Mouse (Mus musculus) limb, embryonic 12.5 days (tissue): ENCODE data around the gene Arntl. TPM values are rescaled to one million over a fixed set of nuclear protein-coding genes. Genes with fewer than 3 reads are reported as not detected.

Experiments used
- ATAC-seq: fragments of 200-750 bp; cut with Nextera tagmentation; 2 replicates; pipeline ENCODE4 v1.8.0; 2017; ENCODE audit warnings: low read depth, moderate TSS enrichment; ENCODE audit not compliant: insufficient number of reproducible peaks, insufficient read depth, low FRiP score, low TSS enrichment
- H3K27ac ChIP-seq: fragments of 300-500 bp; sonication (generic); 2 replicates; pipeline ENCODE4 v1.5.1; 2016; ENCODE audit warnings: mild to moderate bottlenecking, moderate library complexity
- H3K27me3 ChIP-seq: fragments of 300-500 bp; sonication (generic); 2 replicates; pipeline ENCODE4 v1.6.1; 2016; ENCODE audit warnings: mild to moderate bottlenecking, moderate library complexity
- H3K36me3 ChIP-seq: fragments of 300-500 bp; sonication (generic); 2 replicates; pipeline ENCODE4 v1.6.1; 2016; ENCODE audit warnings: mild to moderate bottlenecking, moderate library complexity
- H3K4me1 ChIP-seq: fragments of 300-500 bp; sonication (generic); replicated peaks from 2 replicates; pipeline ENCODE4 v1.6.1; 2016
- H3K4me2 ChIP-seq: fragments of 300-500 bp; sonication (generic); 2 replicates; pipeline ENCODE4 v1.6.1; 2016; ENCODE audit warnings: mild to moderate bottlenecking, moderate library complexity
- H3K4me3 ChIP-seq: fragments of 300-500 bp; sonication (generic); replicated peaks from 2 replicates; pipeline ENCODE4 v1.5.1; 2016; ENCODE audit warnings: mild to moderate bottlenecking
- H3K9ac ChIP-seq: fragments of 300-500 bp; sonication (generic); replicated peaks from 2 replicates; pipeline ENCODE4 v1.6.1; 2016; ENCODE audit warnings: mild to moderate bottlenecking, moderate library complexity
- H3K9me3 ChIP-seq: fragments of 300-500 bp; sonication (generic); 2 replicates; pipeline ENCODE4 v1.6.1; 2016; ENCODE audit warnings: mild to moderate bottlenecking, moderate library complexity
- WGBS: fragments of 180-500 bp; shearing (Covaris S2); methylation state at CpG from one replicate; pipeline ENCODE4 v1.1.7; 2016; 5-methylcytosine and 5-hydroxymethylcytosine counted together
- polyA plus RNA-seq: library from polyadenylated mRNA; unstranded; fragments of >200 nt; fragmentation: Nextera tagmentation; extraction: Ambion mirVana; gene quantifications from 2 replicates; pipeline ENCODE4 v1.2.1, GENCODE M21; 2016

Arntl gene
- polyA plus RNA-seq, 1 experiment from 2014 or later: 7.4 TPM

DNA sequence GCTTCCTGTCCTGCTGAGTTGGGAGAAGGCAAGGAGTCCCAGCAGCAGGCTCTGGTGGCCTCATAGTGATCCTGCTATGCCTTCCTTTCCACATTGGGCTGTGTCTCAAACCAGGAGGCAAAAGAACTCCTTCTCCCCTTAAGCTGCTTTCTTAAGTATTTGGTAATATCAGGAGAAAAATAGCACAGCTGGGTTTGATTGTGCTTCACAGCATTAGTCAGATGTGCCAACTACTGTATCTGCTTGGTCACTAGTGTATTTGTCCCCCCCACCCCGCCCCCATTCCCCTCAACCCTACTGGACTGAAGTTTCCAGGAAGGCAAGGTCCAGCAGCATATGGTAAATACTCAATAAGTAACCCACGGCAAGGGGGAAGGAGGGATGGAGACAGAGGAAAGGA is 19.2 kb upstream of the Arntl start:
- Histone ChIP-seq H3K9ac (no peak overlapping the region), H3K27me3 (no peaks in the 10 kb centered on the region), H3K4me2 (no peak overlapping the region), H3K27ac (no peak overlapping the region), H3K4me1 (no peaks in the 10 kb centered on the region), H3K9me3 (no peaks in the 10 kb centered on the region), H3K4me3 (no peak overlapping the region), H3K36me3 (no peaks in the 10 kb centered on the region)
- 52% methylated on average over 2 of the region's 2 CpGs for WGBS
- ATAC-seq: no peak

DNA sequence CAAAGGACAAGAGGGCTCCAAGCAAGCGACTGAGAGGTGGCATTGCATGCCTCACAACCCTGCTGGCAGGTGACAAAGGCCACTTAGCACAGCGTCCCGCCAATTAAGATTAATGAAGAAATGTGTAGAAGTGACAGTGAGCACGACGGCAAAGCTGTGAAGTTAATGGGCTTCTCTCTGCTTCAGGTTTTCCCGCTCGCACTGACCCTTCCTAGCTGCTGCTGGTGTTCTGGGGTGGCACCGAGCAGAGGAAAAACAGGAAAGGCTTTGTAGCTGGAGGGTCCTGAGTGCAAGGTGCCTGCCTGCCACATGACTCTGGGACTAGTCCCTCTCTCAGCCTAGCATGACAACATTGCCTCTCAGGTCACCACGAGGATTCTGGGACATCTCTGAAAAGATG is 18.7 kb upstream of the Arntl start:
- Histone ChIP-seq H3K4me3 (no peak overlapping the region), H3K9ac (no peak overlapping the region), H3K4me2 (no peak overlapping the region), H3K27ac (no peak overlapping the region), H3K36me3 (no peaks in the 10 kb centered on the region), H3K27me3 (no peaks in the 10 kb centered on the region), H3K9me3 (no peaks in the 10 kb centered on the region), H3K4me1 (no peaks in the 10 kb centered on the region)
- no peak for ATAC-seq
- 48% methylated on average over 9 of the region's 9 CpGs for WGBS

DNA sequence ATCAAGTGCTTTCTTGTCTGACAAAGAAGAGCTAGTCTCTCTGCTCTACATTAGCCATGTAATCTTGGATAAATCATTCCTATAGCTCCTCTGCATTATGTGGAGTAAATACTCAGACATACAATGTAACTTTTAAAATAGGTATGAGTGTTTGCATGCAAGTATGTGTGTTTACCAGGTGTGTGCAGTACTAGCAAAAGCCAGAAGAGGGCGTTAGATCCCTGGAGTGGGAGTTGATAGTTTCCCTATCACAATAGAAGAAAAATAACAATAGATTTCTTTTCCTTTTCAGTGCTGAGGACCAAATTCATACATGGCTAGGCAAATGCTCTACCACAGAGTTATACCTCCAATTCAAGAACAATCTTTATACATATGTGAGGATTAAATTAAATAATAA is 15.5 kb upstream of the Arntl start:
- Histone ChIP-seq H3K9me3 (no peaks in the 10 kb centered on the region), H3K36me3 (no peaks in the 10 kb centered on the region), H3K4me1 (no peaks in the 10 kb centered on the region), H3K4me3 (no peak overlapping the region), H3K4me2 (no peak overlapping the region), H3K27ac (no peak overlapping the region), H3K9ac (no peak overlapping the region), H3K27me3 (no peaks in the 10 kb centered on the region)
- ATAC-seq: no peak
- 58% methylated on average over 1 of the region's 1 CpGs for WGBS

DNA sequence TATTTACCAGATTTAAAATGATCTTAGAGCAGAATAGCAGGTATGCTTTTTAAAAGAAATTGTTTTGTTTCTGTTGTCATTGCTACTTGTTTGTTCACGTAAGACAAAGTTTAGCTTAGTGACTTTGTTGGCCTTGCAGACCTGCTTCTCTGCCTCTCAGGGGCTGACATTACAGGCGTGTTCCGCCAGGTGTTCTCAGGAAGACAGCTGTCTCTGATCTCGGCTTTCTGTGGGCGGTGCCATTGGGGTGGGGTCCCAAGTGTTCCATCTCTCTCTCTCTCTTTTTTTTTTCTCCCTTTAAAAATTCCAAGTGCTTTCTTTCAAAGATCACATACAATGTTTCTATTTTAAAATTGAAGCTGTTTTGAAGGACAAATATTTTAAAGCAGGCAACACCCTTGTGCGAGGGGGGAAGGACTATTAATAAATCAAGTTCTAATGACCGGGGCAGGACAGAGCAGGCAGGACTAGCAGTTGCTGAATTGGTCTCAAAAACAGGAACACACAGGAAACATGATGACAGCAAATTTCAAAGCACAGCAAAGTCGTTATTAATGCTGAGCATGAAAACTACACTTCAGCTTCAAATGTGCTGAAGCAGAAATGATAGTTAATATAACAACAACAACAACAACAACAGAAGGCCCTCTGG is 14.4 kb upstream of the Arntl start:
- H3K9me3 ChIP-seq: no peaks in the 10 kb centered on the region
- H3K9ac ChIP-seq: no peak overlapping the region
- H3K27ac ChIP-seq: no peak overlapping the region
- H3K4me2 ChIP-seq: no peak overlapping the region
- no peaks in the 10 kb centered on the region for H3K27me3 ChIP-seq
- H3K4me1 ChIP-seq: peaks cover 9% of the 10 kb centered on the region
- no peak overlapping the region for H3K4me3 ChIP-seq
- WGBS: 31% methylated on average over 8 of the region's 8 CpGs
- ATAC-seq: no peak
- H3K36me3 ChIP-seq: no peaks in the 10 kb centered on the region

DNA sequence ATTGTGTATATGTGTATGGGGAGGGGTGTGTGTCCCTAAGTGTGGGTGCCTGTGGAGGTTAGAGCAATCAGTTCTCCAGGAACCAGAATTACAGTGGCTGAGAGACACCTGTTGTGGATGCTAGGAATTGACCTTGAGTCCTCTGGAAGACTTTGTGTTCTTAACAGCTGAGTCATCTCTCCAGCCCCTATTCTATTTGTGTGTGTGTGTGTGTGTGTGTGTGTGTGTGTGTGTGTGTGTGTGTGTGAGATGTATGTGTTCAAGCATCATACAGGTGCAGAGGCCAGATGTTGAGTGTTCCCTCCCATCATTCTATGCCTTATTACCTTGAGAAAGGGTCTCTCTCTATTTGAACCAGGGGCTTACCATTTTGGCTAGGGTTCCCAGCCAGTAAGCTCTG is 13.4 kb upstream of the Arntl start:
- H3K36me3 ChIP-seq: no peaks in the 10 kb centered on the region
- H3K9me3 ChIP-seq: no peaks in the 10 kb centered on the region
- H3K4me2 ChIP-seq: no peak overlapping the region
- no peak for ATAC-seq
- H3K9ac ChIP-seq: no peak overlapping the region
- H3K4me1 ChIP-seq: peaks cover 12% of the 10 kb centered on the region
- H3K4me3 ChIP-seq: no peak overlapping the region
- H3K27me3 ChIP-seq: no peaks in the 10 kb centered on the region
- no peak overlapping the region for H3K27ac ChIP-seq

DNA sequence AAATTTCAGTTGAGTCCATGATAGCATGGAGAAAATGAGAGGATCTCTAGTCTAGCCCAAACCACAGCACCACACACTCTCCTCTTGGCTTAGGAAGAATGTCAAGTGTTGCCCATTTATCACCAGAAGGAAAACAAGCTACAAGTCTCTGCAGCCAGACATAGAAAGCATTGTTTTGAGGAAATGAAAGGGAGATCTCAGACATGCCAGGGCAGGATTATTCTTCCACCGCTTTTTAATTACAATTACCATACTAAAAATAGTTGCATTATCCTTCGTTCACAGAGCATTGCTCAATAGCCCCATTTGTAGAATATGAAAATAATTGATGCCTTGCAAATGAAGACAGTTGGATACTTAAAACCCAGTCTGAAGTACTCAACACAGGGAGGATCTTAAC is 12.0 kb upstream of the Arntl start:
- H3K27ac ChIP-seq: no peak overlapping the region
- 76% methylated on average over 2 of the region's 2 CpGs for WGBS
- ATAC-seq: no peak
- H3K4me1 ChIP-seq: peaks cover 12% of the 10 kb centered on the region
- no peaks in the 10 kb centered on the region for H3K36me3 ChIP-seq
- H3K4me2 ChIP-seq: no peak overlapping the region
- no peak overlapping the region for H3K4me3 ChIP-seq
- H3K9ac ChIP-seq: no peak overlapping the region
- no peaks in the 10 kb centered on the region for H3K9me3 ChIP-seq
- peaks cover 5% of the 10 kb centered on the region; the same call in 1 of the 2 replicates for H3K27me3 ChIP-seq

DNA sequence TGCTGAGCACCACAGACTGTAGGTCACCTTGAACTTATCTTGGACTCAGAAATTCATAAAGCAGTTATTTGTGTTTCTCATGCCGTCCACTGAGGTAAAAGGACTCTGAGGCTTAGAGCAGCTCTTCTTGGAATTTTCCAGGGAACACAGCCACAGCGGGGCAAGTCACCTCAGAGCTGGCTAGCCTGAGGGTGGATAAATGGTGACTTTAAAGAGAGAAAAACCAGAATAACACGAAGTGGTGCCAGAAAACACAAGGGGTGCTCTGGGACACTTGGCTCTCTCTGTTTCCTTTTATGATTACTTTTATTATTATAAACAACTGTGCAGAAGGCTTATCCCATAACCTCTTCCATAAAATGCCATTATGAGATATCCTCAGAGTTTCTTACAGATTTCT is 11.1 kb upstream of the Arntl start:
- H3K36me3 ChIP-seq: no peaks in the 10 kb centered on the region
- H3K27ac ChIP-seq: no peak overlapping the region
- no peaks in the 10 kb centered on the region for H3K9me3 ChIP-seq
- H3K4me1 ChIP-seq: peaks cover 12% of the 10 kb centered on the region
- peaks cover 5% of the 10 kb centered on the region; the same call in 1 of the 2 replicates for H3K27me3 ChIP-seq
- no peak overlapping the region for H3K4me3 ChIP-seq
- no peak overlapping the region for H3K4me2 ChIP-seq
- WGBS: 67% methylated on average over 3 of the region's 3 CpGs
- no peak for ATAC-seq
- H3K9ac ChIP-seq: no peak overlapping the region

DNA sequence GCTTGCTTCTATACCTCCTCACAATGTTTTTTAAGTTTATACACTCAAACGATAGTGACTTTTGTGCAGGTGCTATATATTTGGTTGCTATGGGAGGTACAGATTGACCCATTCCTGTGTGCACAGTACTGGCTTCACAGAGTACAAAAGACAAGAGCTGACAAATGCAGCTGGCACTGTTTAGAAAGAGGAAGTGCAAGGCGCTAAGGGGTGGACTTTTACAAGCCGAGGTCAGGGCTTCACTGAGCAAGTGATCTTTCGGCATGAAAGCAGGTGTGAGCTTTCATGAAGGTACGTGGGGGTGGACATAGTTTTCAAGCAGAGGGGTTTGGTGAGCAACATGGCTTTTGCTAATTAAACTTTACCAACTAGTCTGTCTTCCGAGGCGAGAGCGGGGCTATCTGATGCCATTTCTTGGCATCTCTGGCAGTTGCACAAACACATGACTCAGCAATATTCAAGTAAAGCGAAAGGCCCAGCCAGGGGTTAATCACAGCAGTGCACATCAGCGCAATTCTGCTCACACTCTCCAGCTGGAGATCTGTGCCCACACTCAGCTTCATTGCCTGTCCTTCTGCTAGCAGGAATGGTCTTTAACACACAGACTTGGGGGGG is 10.0 kb upstream of the Arntl start:
- Histone ChIP-seq H3K9me3 (no peaks in the 10 kb centered on the region), H3K27ac (no peak overlapping the region), H3K4me2 (peak overlapping the region; percentile 13; the same call in 1 of the 2 replicates), H3K4me3 (no peak overlapping the region), H3K9ac (no peak overlapping the region), H3K36me3 (no peaks in the 10 kb centered on the region), H3K27me3 (peaks cover 10% of the 10 kb centered on the region), H3K4me1 (peaks cover 12% of the 10 kb centered on the region)
- 18% methylated on average over 10 of the region's 10 CpGs for WGBS
- no peak for ATAC-seq

DNA sequence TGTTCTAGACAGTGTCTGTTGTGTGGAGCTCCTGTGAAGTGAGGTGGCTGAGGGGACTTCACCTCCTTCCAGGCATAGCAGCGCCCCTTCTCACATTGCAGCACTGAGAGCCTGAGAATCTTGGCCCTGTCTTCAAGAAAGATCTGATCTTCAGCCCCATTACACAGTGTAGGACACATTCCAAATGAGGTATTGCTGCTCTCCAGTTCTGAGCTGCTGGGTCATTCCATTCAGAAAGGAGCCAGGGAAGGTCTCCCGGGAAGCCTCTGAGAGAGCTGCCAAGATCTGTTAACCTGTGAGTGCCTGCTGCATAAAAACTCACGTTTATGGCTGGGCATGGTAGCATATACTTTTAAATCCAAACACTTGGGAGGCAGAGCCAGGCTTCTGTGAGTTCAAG is 5.7 kb upstream of the Arntl start:
- Histone ChIP-seq H3K4me1 (peaks cover 17% of the 10 kb centered on the region), H3K4me3 (no peak overlapping the region), H3K36me3 (no peaks in the 10 kb centered on the region), H3K27me3 (peaks cover 41% of the 10 kb centered on the region), H3K9me3 (no peaks in the 10 kb centered on the region), H3K9ac (no peak overlapping the region), H3K4me2 (no peak overlapping the region), H3K27ac (no peak overlapping the region)
- no peak for ATAC-seq
- WGBS: 44% methylated on average over 3 of the region's 3 CpGs

DNA sequence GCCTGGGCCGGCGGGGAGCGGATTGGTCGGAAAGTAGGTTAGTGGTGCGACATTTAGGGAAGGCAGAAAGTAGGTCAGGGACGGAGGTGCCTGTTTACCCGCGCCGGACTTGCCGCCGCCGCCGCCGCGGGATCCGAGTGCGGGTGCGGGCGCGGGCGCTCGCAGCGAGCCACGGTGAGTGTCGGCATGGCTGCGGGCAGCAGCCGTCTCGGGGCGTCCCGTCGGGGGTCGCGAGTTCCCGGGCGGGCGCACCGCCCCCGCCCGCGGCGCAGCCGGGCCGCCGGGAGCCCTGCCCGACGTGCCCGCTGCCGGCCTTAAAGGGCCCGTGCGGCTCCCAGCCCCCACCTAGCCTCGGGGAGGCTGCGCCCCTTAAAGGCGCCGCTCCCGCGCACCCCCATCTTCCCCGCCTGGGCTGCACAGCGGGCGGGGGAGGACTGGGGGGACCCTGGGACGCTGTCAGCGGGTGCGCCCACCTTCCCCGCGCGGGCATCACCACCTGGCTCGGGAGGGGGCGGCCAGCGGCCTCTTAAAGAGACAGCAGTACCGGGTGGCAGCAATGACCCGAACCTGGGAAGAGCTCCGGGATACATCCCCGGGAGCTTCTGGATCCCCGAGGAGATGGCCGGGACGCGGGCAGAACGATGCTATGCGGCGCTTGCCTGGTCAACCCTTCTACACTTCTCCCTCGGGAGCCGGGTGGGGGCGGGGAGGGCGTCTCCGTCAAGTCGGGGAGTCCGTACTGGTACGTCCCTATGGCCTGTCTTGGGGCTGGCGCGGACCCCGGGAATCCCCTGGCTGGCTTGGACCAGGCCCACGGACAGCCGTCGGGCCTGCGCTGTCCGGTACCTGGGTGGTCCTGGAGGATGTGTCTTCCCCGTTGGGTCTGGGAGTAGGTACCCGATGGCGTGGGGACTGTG is 464 bp downstream of the Arntl start:
- WGBS: under 1% methylated on average over 90 of the region's 98 CpGs
- Histone ChIP-seq H3K9ac (peak overlapping the region; percentile 69), H3K27ac (peak overlapping the region; percentile 56), H3K4me1 (peaks cover 14% of the 10 kb centered on the region), H3K9me3 (no peaks in the 10 kb centered on the region), H3K36me3 (no peaks in the 10 kb centered on the region), H3K4me2 (peak overlapping the region; percentile 88), H3K4me3 (peak overlapping the region; percentile 80), H3K27me3 (peaks cover 72% of the 10 kb centered on the region)
- peak; percentile 40 for ATAC-seq

DNA sequence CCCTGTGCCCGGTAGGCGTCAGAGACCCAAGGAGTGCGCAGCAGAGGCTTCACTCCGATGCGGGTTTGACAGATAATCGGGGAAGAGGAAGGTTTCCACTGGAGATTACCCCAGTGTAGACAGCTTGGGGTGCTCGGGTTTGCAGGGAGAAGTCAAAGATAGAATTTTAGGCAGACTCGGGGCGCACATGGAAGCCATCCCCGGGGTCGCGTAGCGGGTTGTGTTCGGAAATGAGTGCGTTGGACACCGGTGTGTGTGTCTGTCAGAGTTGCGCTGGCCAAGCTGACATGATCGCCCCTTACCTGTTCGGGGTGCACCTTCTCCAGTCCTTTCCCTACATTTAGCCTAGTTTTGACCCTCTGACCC is 1.1 kb downstream of the Arntl start:
- peaks cover 69% of the 10 kb centered on the region for H3K27me3 ChIP-seq
- H3K36me3 ChIP-seq: no peaks in the 10 kb centered on the region
- H3K27ac ChIP-seq: no peak overlapping the region
- peak overlapping the region; percentile 80 for H3K4me3 ChIP-seq
- H3K9me3 ChIP-seq: no peaks in the 10 kb centered on the region
- H3K4me1 ChIP-seq: peaks cover 14% of the 10 kb centered on the region
- no peak for ATAC-seq
- H3K9ac ChIP-seq: peak overlapping the region; percentile 69
- WGBS: 2% methylated on average over 19 of the region's 19 CpGs
- H3K4me2 ChIP-seq: peak overlapping the region; percentile 88
